Mouse (Mus musculus): Measurements from ENCODE around the gene Gm11146.

DNA sequence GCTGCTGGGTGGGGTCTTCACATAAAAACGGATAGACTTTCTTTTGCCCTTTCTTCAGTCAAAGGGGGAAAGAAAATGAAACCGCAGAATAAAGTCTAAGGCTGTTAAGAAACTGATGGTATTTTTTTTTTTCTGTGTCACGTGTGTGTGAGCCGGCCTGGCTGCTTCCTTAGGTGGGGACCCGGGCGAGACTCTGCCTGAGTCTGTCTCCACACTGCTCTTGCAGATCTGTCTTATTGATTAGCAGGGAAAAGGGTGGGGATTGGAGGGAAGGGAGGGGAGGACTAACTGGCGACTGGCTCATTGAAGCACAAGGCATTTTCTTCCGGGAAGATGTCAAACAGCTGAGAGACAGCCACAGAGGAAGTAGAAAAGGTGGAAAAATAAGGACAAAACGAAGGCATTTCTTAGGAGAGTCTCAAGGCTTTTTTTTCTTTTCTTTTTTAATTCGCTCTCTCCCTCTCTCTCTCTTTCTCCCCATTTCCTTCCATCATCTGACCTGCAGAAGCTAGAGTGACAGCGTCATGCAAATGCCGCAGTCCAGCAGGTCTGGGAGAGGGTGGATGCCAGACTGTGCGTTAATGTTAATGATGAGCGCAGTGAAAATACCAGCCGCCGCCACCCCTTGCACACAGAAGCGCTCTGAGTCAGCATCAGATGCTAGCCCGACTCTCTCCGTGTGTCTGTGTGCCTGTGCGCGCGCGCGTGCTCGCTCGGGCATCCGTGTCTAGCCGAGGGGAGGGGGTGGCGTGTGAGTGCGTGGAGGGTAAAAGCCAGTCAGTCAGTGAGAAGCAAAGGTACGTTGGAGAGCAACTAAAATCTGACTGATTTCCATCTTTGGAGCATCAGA is 42.2 kb upstream of the Gm11146 start:
- TF ChIP-seq CTCF (IDR thresholded peaks at IDR 0.05; ENCODE audit: low read depth, low read length) (no peak), POLR2A (IDR thresholded peaks at IDR 0.05; ENCODE audit: borderline replicate concordance, low read depth, low read length) (no peak)

Data from bone marrow macrophage, adult 2 months (primary cell).